Mouse (Mus musculus): ENCODE data around the gene Kdm6b. TPM values are rescaled to one million over a fixed set of nuclear protein-coding genes. Genes with fewer than 3 reads are reported as not detected.

Kdm6b gene
- polyA plus RNA-seq, 1 experiment from 2014 or later = 45.3 TPM

DNA sequence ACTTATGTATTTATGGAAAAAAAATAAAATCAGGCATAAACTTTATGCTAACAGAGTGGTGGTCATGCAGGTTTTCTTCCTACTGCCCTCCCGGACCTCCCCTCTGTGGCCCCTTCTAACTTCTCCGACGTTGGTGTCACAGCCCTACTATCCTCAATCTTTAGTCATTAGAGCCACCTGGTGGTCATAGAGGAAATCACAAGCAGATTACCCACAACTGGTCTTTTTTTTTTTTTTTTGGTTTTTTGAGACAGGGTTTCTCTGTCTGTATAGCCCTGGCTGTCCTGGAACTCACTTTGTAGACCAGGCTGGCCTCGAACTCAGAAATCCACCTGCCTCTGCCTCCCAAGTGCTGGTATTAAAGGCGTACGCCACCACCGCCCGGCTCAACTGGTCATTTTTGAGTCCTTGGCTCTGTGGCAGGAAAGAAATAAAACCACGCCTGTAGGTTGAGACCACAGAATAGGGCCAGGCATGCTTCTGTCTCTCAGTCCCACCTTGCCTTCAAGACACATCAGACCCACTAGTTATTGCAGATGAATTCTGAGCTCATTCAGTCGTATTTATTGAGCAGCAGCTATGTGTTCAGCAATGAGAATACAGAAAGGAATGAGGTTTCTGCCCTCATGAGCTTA lies 23.0 kb downstream of the Kdm6b start:
- 0 out of 2 replicates have a peak, but pooled peaks have one; percentile 26 for ATAC-seq (replicated peaks)
- Histone ChIP-seq H3K9me3 (no peaks in the 10 kb centered on the region), H3K27me3 (replicated peaks) (no peaks in the 10 kb centered on the region), H3K4me2 (no peak overlapping the region), H3K9ac (no peak overlapping the region), H3K27ac (no peak overlapping the region), H3K4me1 (peaks cover 10% of the 10 kb centered on the region), H3K36me3 (replicated peaks) (no peaks in the 10 kb centered on the region), H3K4me3 (no peak overlapping the region)
- 50% methylated on average over 10 of the region's 10 CpGs for WGBS

DNA sequence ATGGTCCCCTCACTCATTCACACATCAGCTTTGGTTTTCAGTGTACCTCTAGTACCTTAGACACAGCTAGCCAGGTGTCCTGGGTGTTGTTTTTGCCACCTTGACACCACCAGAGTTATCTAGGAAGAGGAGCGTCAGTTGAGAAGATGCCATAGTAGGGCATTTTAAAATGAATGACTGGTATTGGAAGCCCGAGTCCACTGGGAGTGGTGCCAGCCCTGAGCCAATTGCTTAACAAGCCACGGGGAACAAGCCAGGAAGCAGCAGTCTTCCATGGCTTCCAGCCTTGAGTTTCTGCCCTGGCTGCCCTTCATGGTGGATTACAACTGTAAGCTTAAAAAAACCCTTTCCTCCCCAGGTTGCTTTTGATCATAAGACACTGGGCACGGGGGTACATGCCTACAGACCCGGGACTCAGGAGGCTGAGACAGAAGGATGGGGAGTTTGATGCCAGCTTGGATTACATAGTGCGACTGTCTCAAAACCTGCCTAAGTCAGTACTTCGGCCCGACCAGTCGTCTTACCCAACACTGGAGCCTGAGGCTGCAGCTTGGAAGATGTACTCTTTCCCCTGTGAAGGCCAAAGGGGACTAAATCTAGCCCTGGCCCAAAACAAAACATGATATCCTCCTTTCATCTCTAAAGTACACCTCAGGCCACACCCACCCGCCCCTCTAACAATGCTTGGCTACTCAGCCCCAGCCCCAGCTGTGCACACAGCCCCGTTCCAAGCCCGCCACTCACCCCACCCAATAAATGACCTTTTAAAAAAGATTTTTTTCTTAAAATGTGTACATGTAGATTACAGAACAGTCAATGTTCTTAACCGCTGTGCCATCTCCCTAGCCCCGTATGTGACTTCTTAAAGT lies 23.7 kb downstream of the Kdm6b start:
- H3K4me2 ChIP-seq = no peak overlapping the region
- ATAC-seq (replicated peaks) = 0 out of 2 replicates have a peak, but pooled peaks have one; percentile 25
- no peaks in the 10 kb centered on the region for H3K27me3 ChIP-seq (replicated peaks)
- no peak overlapping the region for H3K4me3 ChIP-seq
- no peaks in the 10 kb centered on the region for H3K9me3 ChIP-seq
- no peaks in the 10 kb centered on the region for H3K36me3 ChIP-seq (replicated peaks)
- H3K9ac ChIP-seq = no peak overlapping the region
- WGBS = 63% methylated on average over 14 of the region's 14 CpGs
- peaks cover 10% of the 10 kb centered on the region for H3K4me1 ChIP-seq
- H3K27ac ChIP-seq = no peak overlapping the region

DNA sequence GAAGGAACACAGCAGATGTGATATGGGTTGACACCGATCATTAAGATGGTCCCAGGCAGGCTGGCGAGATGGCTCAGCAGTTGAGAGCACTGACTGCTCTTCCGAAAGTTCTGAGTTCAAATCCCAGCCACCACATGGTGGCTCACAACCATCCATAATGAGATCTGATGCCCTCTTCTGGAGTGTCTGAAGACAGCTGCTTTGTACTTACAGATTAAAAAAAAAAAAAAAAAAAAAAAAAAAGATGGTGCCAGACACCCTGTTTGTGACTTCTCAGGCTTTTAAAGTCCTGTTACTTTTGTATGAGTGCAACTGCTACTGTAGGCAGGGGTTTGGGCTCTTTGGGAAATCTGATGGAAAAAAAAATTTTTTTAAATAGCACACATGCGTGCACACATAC lies 24.8 kb downstream of the Kdm6b start:
- Histone ChIP-seq H3K27ac (no peak overlapping the region), H3K36me3 (replicated peaks) (no peaks in the 10 kb centered on the region), H3K4me2 (no peak overlapping the region), H3K9me3 (no peaks in the 10 kb centered on the region), H3K4me3 (no peak overlapping the region), H3K27me3 (replicated peaks) (no peaks in the 10 kb centered on the region), H3K9ac (no peak overlapping the region), H3K4me1 (0 out of 2 replicates have a peak, but pooled peaks cover 3% of the 10 kb centered on the region)
- no peak for ATAC-seq (replicated peaks)
- 95% methylated on average over 4 of the region's 4 CpGs for WGBS

DNA sequence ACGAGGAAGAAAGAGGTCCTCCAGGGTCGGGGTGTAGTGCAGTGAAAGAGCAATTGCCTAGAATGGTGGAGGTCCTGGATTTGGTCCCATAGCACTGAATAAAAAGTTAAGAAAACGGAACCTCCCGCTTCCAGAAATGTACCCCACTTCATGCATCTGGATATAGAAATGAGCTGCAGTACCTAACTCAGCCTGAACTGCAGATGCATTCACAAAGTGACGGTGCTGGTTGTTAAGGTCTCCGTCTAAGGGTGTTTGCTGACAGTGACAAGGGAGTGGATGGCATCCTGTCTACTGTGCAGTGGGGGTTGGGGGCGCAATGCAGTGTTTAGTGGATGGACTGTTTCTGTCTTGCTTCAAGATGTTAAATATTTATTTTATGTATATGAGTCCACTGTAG lies 26.7 kb downstream of the Kdm6b start:
- no peak for ATAC-seq (replicated peaks)
- Histone ChIP-seq H3K27me3 (replicated peaks) (no peaks in the 10 kb centered on the region), H3K9ac (no peak overlapping the region), H3K36me3 (replicated peaks) (no peaks in the 10 kb centered on the region), H3K9me3 (no peaks in the 10 kb centered on the region), H3K4me1 (0 out of 2 replicates have a peak, but pooled peaks cover 3% of the 10 kb centered on the region), H3K27ac (no peak overlapping the region), H3K4me3 (no peak overlapping the region), H3K4me2 (no peak overlapping the region)
- 85% methylated on average over 7 of the region's 7 CpGs for WGBS

DNA sequence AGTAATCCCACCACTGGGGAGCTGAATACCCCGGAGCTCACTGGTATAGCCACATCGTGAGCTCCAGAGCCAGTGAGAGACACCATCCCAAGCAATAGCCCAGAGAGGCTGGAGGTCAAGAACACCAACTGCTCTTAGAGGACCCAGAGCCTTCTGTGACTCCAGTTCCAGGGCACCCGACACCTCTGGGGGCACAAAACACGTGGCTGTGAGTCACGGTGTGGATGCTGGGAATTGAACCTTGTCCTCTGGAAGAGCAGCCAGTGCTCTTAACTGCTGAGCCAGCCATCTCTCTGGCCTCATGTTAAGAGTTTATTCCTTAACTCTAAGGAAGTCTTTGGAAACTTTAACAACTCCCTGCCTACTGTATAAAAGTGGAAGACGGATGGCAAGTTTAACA lies 28.5 kb downstream of the Kdm6b start:
- Histone ChIP-seq H3K27me3 (replicated peaks) (no peaks in the 10 kb centered on the region), H3K4me1 (0 out of 2 replicates have a peak, but pooled peaks cover under 1% of the 10 kb centered on the region), H3K4me2 (no peak overlapping the region), H3K9me3 (no peaks in the 10 kb centered on the region), H3K4me3 (no peak overlapping the region), H3K9ac (no peak overlapping the region), H3K27ac (no peak overlapping the region), H3K36me3 (replicated peaks) (no peaks in the 10 kb centered on the region)
- no peak for ATAC-seq (replicated peaks)
- 77% methylated on average over 6 of the region's 6 CpGs for WGBS

DNA sequence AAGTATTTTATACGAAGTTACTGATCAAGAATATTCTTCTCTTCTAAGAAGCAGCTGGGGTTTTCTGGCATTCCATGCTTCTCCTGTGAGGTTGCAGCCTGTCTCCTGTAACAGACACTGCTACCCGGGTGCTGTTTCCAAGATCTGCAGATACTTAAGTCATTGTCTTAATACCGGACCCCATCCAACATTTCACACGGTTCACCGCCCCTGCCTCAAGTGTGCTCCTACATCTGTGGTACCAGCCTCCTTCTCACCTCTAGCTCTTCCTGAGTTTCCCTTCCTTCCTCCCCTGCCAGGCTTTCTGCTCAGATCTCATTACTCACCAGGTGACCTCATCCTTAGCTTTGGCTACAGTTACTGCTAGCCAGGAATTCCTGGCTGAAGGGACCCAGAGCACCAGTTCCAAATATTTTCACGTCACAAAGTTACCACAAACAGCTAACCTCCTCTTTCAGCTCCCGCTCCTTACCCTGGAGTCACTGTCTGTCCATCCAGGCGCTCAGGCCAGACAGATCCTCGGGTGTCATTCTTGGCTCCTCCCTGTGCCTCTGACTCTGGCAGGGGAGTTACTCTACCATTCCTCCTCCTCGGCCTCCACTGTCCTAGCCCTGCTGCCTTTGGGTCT lies 30.9 kb downstream of the Kdm6b start:
- Histone ChIP-seq H3K27me3 (replicated peaks) (no peaks in the 10 kb centered on the region), H3K4me3 (no peak overlapping the region), H3K4me1 (no peaks in the 10 kb centered on the region), H3K27ac (no peak overlapping the region), H3K9me3 (no peaks in the 10 kb centered on the region), H3K9ac (no peak overlapping the region), H3K36me3 (replicated peaks) (no peaks in the 10 kb centered on the region), H3K4me2 (no peak overlapping the region)
- ATAC-seq (replicated peaks) = no peak
- WGBS = 67% methylated on average over 10 of the region's 10 CpGs

DNA sequence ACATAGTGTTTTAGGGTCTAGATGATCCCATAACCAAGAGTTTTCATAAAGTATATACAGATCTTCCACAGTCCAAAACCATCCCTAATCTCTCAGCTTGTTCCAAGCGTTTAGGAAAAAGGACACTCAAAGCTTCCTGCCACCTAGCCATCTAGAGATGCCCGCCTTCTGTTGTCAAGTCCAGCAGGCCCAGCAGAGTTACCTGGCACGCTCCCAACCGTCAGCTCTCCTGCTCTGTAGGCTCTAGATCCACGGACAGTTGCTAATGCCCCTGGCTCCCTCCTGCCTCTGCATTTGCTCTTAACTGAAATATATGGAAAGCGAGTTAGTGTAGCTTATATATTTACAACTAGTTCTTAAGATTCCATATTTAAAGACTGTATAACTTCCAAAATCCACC lies 32.1 kb downstream of the Kdm6b start:
- Histone ChIP-seq H3K9me3 (no peaks in the 10 kb centered on the region), H3K4me1 (no peaks in the 10 kb centered on the region), H3K27me3 (replicated peaks) (no peaks in the 10 kb centered on the region), H3K36me3 (replicated peaks) (no peaks in the 10 kb centered on the region), H3K4me2 (no peak overlapping the region), H3K27ac (no peak overlapping the region), H3K9ac (no peak overlapping the region), H3K4me3 (no peak overlapping the region)
- 77% methylated on average over 6 of the region's 6 CpGs for WGBS
- ATAC-seq (replicated peaks) = no peak

DNA sequence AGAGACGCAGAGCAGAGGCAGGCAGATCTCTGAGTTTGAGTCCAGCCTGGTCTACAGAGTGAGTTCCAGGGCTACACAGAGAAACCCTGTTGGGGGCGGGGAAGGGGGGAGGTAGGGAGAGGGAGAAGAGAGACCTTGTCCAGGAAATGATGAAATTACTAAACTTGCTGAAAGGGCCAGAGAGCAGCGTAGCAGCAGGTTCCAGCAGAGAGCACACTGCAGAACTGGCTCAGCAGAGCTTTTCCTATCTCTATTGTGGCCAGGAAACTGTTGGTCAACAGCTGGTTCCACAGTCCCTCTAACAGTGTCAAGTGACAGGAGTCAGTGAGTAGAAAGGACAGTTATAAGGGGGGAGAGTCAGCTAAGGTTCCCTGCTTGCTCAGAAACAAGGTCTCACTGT lies 33.9 kb downstream of the Kdm6b start:
- Histone ChIP-seq H3K4me3 (no peak overlapping the region), H3K4me2 (no peak overlapping the region), H3K9ac (no peak overlapping the region), H3K27me3 (replicated peaks) (no peaks in the 10 kb centered on the region), H3K27ac (no peak overlapping the region), H3K36me3 (replicated peaks) (no peaks in the 10 kb centered on the region), H3K9me3 (no peaks in the 10 kb centered on the region), H3K4me1 (no peaks in the 10 kb centered on the region)
- 86% methylated on average over 3 of the region's 3 CpGs for WGBS
- no peak for ATAC-seq (replicated peaks)

DNA sequence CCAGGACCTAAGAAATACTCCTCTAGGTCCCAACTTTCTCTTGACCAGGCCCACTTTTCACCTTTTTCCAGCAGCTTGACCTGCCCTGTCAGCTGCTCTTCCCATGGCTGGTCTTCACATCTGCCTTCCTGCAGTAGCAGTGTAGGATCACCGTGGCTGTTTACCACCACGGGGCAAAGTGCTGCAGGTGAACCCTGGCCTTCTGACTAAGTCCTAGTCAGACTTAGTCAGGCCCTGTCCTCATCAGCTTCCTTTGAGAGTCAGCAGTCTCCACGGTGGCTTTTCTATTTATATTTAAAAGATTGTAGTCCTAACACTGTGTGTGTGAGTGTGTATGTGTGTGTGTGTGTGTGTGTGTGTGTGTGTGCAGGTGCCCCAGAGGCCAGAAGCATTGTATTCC lies 35.7 kb downstream of the Kdm6b start:
- WGBS = 78% methylated on average over 3 of the region's 3 CpGs
- H3K4me1 ChIP-seq = 0 out of 2 replicates have a peak, but pooled peaks cover under 1% of the 10 kb centered on the region
- H3K9ac ChIP-seq = no peak overlapping the region
- no peaks in the 10 kb centered on the region for H3K27me3 ChIP-seq (replicated peaks)
- no peaks in the 10 kb centered on the region for H3K36me3 ChIP-seq (replicated peaks)
- no peaks in the 10 kb centered on the region for H3K9me3 ChIP-seq
- H3K27ac ChIP-seq = no peak overlapping the region
- H3K4me2 ChIP-seq = no peak overlapping the region
- ATAC-seq (replicated peaks) = no peak
- H3K4me3 ChIP-seq = no peak overlapping the region

DNA sequence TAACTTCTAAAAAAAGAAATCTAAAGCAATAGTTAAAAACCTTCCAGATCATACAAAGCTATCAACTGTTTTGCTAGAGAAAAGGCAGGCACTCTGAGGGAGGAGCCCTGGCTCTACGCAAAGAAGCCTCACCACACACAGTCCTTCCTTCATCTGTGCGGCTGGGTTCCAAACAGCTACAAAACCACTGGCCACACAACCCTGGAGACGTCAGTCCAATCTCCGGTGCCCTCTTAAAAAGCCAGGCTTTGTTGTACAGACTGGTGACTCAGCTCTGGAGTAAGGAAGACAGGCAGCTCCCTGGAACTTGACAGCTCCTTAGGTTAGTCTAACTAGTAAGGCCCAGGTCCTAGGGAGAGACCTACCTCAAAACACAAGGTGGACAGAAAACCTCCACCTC lies 37.8 kb downstream of the Kdm6b start:
- H3K36me3 ChIP-seq (replicated peaks) = no peaks in the 10 kb centered on the region
- H3K27me3 ChIP-seq (replicated peaks) = no peaks in the 10 kb centered on the region
- H3K9ac ChIP-seq = no peak overlapping the region
- H3K4me2 ChIP-seq = no peak overlapping the region
- no peaks in the 10 kb centered on the region for H3K9me3 ChIP-seq
- H3K4me1 ChIP-seq = peaks cover 21% of the 10 kb centered on the region
- WGBS = 90% methylated on average over 4 of the region's 4 CpGs
- H3K27ac ChIP-seq = no peak overlapping the region
- H3K4me3 ChIP-seq = no peak overlapping the region
- ATAC-seq (replicated peaks) = no peak

DNA sequence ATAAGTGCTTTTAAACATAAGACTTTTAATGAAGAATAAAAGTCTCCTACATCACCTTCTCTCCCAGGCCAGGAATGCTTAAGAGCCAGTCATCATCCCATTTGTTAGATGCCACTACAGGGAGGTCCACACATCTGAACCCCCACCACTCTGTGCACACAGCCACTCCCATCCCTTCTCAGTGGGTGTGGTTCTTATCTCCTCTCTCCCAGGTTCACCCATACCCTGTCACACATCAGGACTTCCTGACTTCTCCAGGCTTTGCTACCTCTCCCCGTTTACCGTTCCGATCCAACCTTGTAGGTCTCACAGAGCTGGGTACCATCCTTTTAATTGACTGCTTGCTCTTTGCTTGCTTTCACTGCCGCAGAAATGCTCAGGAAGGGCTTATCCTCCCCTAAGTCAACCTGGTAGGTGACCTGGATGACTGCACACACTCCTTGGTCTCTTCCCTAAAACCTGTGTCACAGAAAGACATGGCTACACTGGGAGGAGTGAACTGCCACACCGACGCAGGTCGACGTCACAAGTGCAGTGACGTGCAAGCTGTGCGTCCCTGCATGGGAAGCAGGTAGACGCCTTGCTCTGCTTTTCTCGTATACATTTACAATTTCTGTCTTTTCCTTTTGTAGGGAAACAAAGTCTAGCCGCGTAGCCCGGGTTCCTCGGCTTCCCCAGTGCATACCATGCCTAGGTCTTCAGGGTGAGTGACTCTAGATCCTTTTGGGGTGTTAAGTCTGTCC lies 40.1 kb downstream of the Kdm6b start:
- no peaks in the 10 kb centered on the region for H3K27me3 ChIP-seq (replicated peaks)
- ATAC-seq (replicated peaks) = no peak
- no peak overlapping the region; the same call in 1 of the 2 replicates for H3K27ac ChIP-seq
- 92% methylated on average over 16 of the region's 16 CpGs for WGBS
- no peaks in the 10 kb centered on the region for H3K36me3 ChIP-seq (replicated peaks)
- no peak overlapping the region for H3K4me2 ChIP-seq
- H3K9me3 ChIP-seq = no peaks in the 10 kb centered on the region
- H3K4me3 ChIP-seq = no peak overlapping the region
- H3K9ac ChIP-seq = no peak overlapping the region
- H3K4me1 ChIP-seq = peaks cover 28% of the 10 kb centered on the region

DNA sequence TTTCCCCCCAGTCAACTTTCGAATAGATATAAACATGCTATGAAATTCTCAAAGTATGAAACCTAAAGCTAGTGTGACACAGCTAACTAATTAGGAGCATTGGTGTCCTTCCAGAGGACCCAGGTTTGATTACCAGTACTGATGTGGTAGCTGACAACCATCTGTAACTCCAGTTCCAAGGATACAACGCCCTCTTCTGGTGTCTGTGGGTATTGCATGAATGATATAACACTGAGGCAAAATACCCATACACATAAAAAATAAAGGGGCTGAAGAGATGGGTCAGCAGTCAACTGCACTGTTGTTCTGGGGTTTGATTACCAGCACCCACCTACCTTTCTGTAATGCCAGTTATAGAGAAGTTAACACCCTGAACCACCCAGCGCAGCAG lies 40.7 kb downstream of the Kdm6b start:
- peak overlapping the region; percentile 74 for H3K27ac ChIP-seq
- H3K4me1 ChIP-seq = peaks cover 32% of the 10 kb centered on the region
- no peak overlapping the region for H3K9ac ChIP-seq
- no peak overlapping the region for H3K4me3 ChIP-seq
- H3K36me3 ChIP-seq (replicated peaks) = no peaks in the 10 kb centered on the region
- WGBS = 67% methylated on average over 3 of the region's 3 CpGs
- H3K4me2 ChIP-seq = no peak overlapping the region
- no peaks in the 10 kb centered on the region for H3K9me3 ChIP-seq
- H3K27me3 ChIP-seq (replicated peaks) = no peaks in the 10 kb centered on the region
- no peak for ATAC-seq (replicated peaks)

Measured in midbrain, embryonic 15.5 days (tissue).